Mouse (Mus musculus) right cerebral cortex, adult 18-20 months (tissue): ENCODE data around the gene F9.
"Not testable (repeated sequence)": the region's sequence is repeated elsewhere in the genome, so short reads cannot be mapped to it uniquely, and the experiment has no call there.

Source experiments
- DNase-seq: peaks from one replicate; pipeline ENCODE4 v3.0.0; 2022; ENCODE audit warnings: mixed read lengths

F9 gene

GRCm38 (mm10) chrX:59999221-60000083 lies at the start of gene F9:
Gene F9, plus strand, starts transcription at chrX:59999464.
- no peak for DNase-seq

- not testable (repeated sequence) for DNase-seq
Measured at GRCm38 (mm10) chrX:59969767-59970166, 29.5 kb upstream of the F9 start.

- no peak for DNase-seq
Measured at GRCm38 (mm10) chrX:60000084-60000443, 800 bp downstream of the F9 start.

DNA sequence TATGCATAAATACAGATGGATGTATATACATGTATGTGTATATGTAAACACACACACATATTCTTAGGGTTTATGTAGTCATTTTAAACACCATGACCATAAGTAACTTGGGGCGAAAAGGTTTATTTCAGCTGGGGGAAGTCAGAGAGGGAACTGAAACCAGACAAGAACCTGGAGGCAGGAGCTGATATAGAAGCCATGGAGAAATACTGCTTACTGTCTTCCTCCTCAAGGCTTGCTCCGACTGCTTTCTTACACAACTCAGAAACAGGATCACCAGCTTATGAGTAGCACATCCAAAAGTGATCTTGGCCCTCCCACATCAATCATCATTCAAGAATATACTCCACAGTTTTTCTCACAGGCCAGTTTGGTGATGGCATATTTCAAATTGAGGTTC lies 2.2 kb downstream of the F9 start:
- DNase-seq, result no peak

DNA sequence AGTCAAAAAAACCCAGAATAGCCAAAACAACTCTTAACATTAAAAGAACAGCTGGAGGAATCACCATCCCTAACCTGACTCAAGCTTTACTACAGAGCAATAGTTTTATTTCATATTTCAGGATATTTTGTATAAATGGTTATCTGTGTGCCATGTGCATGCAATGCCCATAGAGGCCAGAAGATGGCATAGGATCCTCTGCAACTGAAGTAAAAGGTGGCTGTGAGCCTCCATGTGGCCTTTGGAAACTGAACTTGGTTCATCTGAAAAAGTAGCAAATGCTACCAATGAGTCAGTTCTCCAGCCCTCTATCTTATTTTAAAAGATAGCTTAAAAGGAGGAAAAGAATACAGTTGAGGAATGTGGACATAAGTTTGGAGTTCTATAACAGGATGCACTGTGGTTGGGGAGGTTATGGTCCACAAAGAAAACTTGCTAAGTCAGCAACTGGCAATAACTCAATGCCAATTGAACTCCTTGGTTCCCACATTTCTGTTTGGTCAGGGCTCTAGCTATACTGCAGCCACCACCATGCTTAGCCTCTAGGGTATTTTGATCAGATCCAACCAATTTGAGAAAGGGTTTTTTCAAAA lies 13.9 kb downstream of the F9 start:
- DNase-seq, result peak; percentile 10

GRCm38 (mm10) chrX:60014588-60014987 lies 15.3 kb downstream of the F9 start:
- no peak for DNase-seq

GRCm38 (mm10) chrX:60021007-60021406 lies 21.7 kb downstream of the F9 start:
- no peak for DNase-seq

DNA sequence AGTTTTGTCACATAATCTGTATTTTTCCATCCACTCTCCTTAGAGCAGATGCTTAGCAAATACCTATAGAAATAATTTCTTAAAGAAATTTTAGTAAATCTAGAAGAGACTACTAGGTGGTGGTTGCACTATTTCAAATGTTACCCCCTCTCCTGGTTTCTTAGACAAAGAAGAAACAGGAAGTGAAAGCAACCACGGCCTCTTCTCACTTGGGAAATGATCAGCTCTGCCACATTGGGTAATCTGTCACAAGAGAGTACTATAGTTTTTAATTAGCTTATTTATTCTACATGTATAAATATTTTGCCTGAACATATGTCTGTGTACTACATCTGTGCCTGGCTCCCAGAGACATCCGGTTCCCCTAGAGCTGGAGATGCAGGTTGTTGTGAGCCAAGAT lies 22.3 kb downstream of the F9 start:
- no peak for DNase-seq

DNA sequence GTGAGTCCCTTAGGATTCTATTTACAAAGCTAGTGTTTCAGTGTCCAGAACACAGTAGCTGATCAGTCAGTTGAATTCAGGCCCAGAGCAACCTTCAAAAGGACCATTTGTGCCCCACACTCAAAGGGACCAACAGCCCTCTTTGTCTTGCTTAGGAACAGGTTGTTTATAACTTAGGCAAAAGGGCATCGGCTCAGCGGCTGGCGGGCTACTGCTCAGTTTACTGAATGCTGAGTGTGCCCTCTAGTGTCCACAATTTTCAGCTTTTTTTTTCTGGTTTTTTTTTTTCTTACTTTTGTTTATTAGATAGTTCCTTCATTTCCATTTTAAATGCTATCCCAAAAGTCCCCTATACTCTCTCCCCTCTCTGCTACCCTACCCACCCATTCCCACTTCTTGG lies 27.4 kb downstream of the F9 start:
- peak; percentile 8 for DNase-seq

DNA sequence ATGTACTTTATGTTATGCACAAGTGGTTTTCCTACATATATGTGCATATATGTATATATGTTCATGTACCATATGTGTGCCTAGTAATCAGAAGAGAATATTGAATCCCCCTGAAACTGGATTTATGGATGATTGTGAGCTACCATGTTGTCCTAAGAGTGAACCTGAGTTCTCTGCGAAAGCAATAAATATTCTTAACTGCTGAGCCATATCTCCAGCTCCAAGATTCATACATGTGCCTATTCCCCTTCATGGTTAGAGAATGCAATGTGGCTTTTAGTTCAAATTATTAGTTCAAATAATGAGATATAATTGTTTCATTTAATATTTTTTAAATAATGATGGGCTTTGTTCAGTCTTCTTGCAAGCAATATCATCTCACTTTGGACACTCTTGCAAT lies 55.5 kb downstream of the F9 start:
- no peak for DNase-seq

- no peak for DNase-seq
Measured at GRCm38 (mm10) chrX:60055185-60055584, 55.9 kb downstream of the F9 start.

DNA sequence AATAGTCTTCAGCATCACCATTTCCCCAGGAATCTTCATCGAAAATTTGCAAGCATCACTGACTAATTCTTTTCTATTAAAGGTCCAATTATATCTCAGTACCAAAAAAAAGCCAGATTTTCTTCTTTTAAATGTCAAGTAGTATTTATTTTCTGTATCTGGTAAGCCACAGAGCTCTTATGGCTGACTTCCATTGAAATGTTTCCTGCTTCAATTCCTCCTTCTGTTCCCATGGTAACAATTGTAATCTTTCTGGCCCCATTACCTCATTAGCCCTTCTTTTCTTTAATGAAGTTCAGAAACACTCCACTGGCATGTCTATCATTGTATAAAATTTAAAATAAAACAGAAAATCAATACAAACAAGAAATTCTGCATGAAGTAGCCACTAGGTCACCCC lies 76.1 kb downstream of the F9 start:
- DNase-seq, result no peak
